Mouse (Mus musculus) ovary, adult 18-20 months (tissue): Measurements from ENCODE around the gene Cdhr2.

Source experiments
- DNase-seq: peaks from one replicate; pipeline ENCODE4 v3.0.0; 2022; ENCODE audit warnings: low spot score, mixed read lengths

The Cdhr2 gene

GRCm38 (mm10) chr13:54701243-54701642, at the start of gene Cdhr2:
TSS of gene Cdhr2 (plus strand) at chr13:54701461.
- no peak for DNase-seq

GRCm38 (mm10) chr13:54660877-54661276, 40.4 kb upstream of the Cdhr2 start:
- no peak for DNase-seq

- no peak for DNase-seq
Measured at GRCm38 (mm10) chr13:54661358-54661757, 39.9 kb upstream of the Cdhr2 start.

- DNase-seq: no peak
Measured at GRCm38 (mm10) chr13:54663999-54664398, 37.3 kb upstream of the Cdhr2 start.

- no peak for DNase-seq
Measured at GRCm38 (mm10) chr13:54664509-54664908, 36.8 kb upstream of the Cdhr2 start.

GRCm38 (mm10) chr13:54665062-54665461, 36.2 kb upstream of the Cdhr2 start:
- DNase-seq: no peak

GRCm38 (mm10) chr13:54670491-54670890, 30.8 kb upstream of the Cdhr2 start:
- no peak for DNase-seq

- DNase-seq: no peak
Measured at GRCm38 (mm10) chr13:54675895-54676590, 25.2 kb upstream of the Cdhr2 start.

GRCm38 (mm10) chr13:54678263-54678662, 23.0 kb upstream of the Cdhr2 start:
- DNase-seq: no peak

GRCm38 (mm10) chr13:54680184-54680853, 20.9 kb upstream of the Cdhr2 start:
- no peak for DNase-seq

GRCm38 (mm10) chr13:54681291-54681690, 20.0 kb upstream of the Cdhr2 start:
- no peak for DNase-seq

GRCm38 (mm10) chr13:54683301-54683700, 18.0 kb upstream of the Cdhr2 start:
- DNase-seq: no peak

GRCm38 (mm10) chr13:54684140-54684896, 16.9 kb upstream of the Cdhr2 start:
- DNase-seq: peak; percentile 82

GRCm38 (mm10) chr13:54685174-54685573, 16.1 kb upstream of the Cdhr2 start:
- DNase-seq: no peak

GRCm38 (mm10) chr13:54686139-54687053, 14.9 kb upstream of the Cdhr2 start:
- no peak for DNase-seq

- DNase-seq: peak; percentile 71
Measured at GRCm38 (mm10) chr13:54687096-54687495, 14.2 kb upstream of the Cdhr2 start.

- peak; percentile 96 for DNase-seq
Measured at GRCm38 (mm10) chr13:54687575-54688424, 13.5 kb upstream of the Cdhr2 start.

GRCm38 (mm10) chr13:54690151-54690740, 11.0 kb upstream of the Cdhr2 start:
- no peak for DNase-seq

- DNase-seq: no peak
Measured at GRCm38 (mm10) chr13:54691737-54692136, 9.5 kb upstream of the Cdhr2 start.
